Mouse (Mus musculus) CH12F3 (cell line): ENCODE data around the gene Tirap.
"Not testable (repeated sequence)": the region's sequence is repeated elsewhere in the genome, so short reads cannot be mapped to it uniquely, and the experiment has no call there.

ENCODE experiments used
- in situ Hi-C: fragments of 300-500 bp; cut with MboI; formaldehyde crosslinking; loops from 2 replicates; pipeline ENCODE4 v1.14.3; 2020; ENCODE audit warnings: low sequenced_read_pairs

Gene Tirap

DNA sequence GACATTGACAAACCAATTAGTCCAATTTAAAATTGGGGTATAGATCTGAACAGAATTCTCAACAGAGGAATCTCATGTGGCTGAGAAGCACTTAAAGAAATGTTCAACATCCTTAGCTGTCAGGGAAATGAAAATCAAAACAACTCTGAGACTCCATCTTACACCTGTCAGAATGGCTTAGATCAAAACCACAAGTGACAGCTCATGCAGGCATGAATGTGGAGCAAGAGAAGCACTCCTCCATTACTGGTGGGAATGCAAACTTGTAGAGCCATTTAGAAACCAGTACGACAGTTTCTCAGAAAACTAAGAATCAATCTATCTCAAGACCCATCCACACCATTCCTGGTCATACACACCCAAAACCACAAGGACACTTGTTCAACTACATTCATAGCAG lies 47.2 kb downstream of the Tirap start:
- in situ Hi-C loops: no loop called here

DNA sequence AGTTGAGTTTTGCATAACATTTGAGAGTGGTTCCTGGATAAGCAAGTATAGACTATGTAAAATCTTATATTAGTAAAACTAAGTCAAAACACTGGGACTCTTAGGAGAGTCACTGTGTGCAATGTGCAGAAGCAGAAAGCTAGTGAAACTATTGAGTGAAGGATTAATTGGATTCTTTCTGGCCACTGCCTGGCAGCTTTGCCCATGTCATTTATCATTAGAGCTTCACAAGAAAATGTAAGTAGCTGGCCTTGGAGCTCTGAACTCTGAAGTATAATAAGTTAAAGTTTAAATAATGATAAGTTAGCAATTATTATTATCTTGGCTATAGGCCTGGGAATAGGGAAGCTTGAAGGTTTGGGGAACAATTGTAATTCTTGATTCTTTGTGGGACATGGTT lies 51.3 kb downstream of the Tirap start:
- in situ Hi-C loops: not testable (repeated sequence)

DNA sequence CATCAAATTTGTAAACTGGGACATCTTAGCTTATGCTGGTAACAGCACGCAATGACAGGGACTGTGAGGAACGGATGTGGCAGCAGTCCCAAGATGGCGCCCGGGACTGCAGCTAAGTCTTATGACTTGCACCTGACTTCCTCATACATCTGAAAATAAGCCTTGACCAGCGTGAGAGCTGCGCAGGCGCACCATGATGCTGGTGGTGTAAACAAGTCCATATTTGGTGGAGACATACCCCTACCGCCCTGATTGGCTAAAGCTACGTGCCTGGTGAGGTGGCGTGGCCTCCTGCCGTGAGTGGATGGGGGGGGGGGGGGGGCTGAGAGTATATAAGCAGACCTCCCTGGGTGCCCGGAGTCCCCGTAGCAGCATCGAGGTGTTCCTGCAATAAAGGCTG lies 52.8 kb downstream of the Tirap start:
- in situ Hi-C loops: not testable (repeated sequence)

DNA sequence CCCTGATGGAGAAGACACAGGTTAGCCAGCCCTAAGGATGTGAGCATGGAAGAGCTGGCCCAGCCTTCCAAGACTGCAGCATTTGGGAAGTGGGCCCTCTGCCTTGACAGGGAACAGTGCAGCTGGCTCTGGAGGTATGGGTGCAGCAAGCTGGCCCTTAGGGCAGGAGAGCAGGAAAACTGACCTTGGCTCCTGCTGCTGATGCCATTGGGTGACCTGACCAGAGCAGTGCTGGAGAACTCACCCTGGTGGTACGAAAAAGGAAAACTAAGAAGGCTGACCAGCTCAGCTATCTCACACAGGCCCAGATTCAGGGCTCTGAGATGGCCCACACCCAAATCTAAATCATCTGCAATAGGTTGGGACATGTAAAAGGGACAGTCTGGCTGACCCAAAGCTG lies 54.3 kb downstream of the Tirap start:
- in situ Hi-C loops: no loop called here

DNA sequence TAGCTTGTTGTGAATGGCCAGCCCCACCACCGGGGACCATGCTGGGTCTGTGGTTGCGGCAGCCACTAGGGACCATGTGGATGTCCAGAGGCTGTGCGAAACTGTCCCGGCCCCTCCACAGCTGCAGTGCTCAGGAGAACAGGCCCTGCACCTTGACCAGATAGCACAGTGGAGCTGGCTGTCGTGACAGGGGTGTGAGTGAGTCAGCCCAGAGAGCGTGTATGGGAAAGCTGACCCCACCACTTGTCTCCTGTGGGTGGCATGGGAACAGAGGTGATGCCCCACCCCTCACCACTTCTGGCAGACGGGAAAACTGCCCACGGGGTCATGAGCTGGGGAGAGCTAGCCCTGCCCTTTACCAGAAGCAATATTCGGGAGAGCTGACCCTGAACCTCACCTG lies 55.0 kb downstream of the Tirap start:
- in situ Hi-C loops: no loop called here

DNA sequence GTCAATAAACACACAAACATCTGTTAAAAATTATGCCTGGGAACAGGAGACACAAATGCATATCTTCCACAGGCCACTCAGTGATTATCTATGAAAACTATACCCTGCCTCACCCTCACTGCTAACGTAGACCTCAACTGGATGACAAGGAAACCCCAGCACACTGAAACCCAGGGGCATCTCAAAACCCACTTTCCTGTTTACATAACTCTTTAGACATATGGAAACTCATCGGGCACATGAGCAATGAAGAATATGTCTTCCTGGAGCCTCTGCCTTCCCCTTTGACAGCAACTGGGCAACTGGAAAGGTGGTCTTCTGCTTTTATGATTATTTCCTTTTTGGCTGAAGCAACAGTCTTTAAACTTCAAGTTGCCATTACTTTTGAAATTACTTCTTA lies 57.9 kb downstream of the Tirap start:
- in situ Hi-C loops: no loop called here

DNA sequence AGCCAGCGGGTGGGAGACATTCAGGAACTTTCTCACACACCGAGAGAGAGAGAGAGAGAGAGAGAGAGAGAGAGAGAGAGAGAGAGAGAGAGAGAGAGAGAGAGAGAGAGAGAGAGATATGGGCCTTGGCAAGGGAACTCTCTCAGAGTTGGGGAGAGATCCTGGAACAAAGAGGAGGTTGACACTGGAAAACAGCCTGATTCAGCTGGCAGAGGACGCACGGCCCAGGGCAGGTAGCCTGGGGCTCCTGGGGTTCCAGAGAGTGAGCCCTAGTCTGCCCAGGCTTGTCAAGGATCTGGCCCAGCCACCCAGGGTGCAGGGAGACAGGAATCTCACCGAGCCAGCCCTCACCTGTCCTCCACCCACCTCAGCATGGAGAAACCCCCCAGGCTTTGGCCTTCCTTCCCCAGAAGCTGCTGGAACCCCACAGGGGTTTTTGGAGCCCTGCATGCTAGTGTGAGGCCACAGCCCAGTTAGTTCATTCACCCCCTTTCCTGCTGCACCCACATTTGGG lies 60.8 kb downstream of the Tirap start:
- in situ Hi-C loops: no loop called here

DNA sequence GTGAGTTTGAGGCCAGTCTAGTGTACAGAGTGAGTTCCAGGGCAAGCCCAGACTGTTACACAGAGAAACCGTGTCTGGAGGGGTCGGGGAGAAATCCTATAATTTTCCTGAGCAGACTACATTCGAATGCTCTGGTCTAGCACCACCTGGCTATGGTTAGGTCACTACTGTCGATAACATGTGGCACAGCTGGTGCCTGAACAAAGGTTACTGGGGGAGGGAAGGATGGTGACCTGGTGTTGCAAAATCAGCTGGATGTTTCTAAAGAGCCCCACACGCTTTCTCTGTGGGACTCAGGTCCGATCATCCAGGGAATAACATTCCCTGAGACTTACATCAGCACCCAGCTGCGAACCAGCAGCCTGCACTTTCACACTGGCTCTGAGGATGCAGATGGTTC lies 62.1 kb downstream of the Tirap start:
- in situ Hi-C loops: no loop called here

DNA sequence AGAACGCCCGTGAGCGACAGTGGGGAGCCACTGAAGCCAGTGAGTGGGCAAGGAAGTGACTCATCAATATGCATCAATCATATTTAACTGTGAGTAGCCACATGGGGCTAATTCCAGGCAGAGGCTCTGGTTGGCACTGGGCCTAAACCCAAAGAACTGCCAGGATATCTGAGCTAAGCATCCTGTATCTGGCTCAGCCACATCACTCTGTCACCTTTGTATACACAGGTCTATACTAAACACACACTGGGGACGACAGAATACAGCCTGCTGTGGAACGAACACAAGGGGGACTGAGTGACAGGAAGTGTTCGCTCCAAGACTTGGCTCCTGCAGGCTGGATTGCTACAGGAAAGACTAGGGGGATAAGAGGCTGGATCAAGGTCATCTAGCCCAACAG lies 64.5 kb downstream of the Tirap start:
- in situ Hi-C loops: no loop called here
